Mouse (Mus musculus): ENCODE data around the gene Lyzl4. TPM values are rescaled to one million over a fixed set of nuclear protein-coding genes. Genes with fewer than 3 reads are reported as not detected.

Lyzl4 gene
- not detected in 2 replicates for polyA plus RNA-seq (2014; fragmentation: Nextera tagmentation; extraction: Ambion mirVana)

- peak within 1 kb of the TSS; percentile 2; the same call in 1 of the 2 replicates for H3K9ac ChIP-seq (ENCODE audit: low read depth, low read length)
- peaks cover 15% of the 10 kb centered on the region for H3K4me1 ChIP-seq (ENCODE audit: control insufficient read depth, insufficient read depth, low read length)
- no peak within 1 kb of the TSS for H3K27ac ChIP-seq (ENCODE audit: low read depth, low read length)
- no peaks in the 10 kb centered on the region for H3K9me3 ChIP-seq (replicated peaks; ENCODE audit: control insufficient read depth, low read length)
- no peaks in the 10 kb centered on the region for H3K36me3 ChIP-seq (ENCODE audit: control insufficient read depth, insufficient read depth, low read length)
- H3K4me3 ChIP-seq (ENCODE audit: low read depth, low read length), result peak within 1 kb of the TSS; percentile 38
- H3K4me2 ChIP-seq, result peak within 1 kb of the TSS; percentile 63
- H3K27me3 ChIP-seq (ENCODE audit: control insufficient read depth, insufficient read depth, low read length), result peaks cover 61% of the 10 kb centered on the region
- 0% methylated on average over 26 of the region's 26 CpGs for WGBS (ENCODE audit: insufficient replicate concordance)
- ATAC-seq (replicated peaks; ENCODE audit: insufficient number of reproducible peaks, low FRiP score, low TSS enrichment), result peak; percentile 55; the same call in 1 of the 2 replicates
Measured at GRCm38 (mm10) chr9:121642001-121642400, at the start of gene Lyzl4. Gene Lyzl4, minus strand, starts transcription at chr9:121642096.

- WGBS (ENCODE audit: insufficient replicate concordance), result 88% methylated on average over 7 of the region's 7 CpGs
- no peak for ATAC-seq (replicated peaks; ENCODE audit: insufficient number of reproducible peaks, low FRiP score, low TSS enrichment)
- H3K9me3 ChIP-seq (replicated peaks; ENCODE audit: control insufficient read depth, low read length), result no peaks in the 10 kb centered on the region
- H3K4me3 ChIP-seq (ENCODE audit: low read depth, low read length), result no peak overlapping the region
- H3K4me1 ChIP-seq (ENCODE audit: control insufficient read depth, insufficient read depth, low read length), result no peaks in the 10 kb centered on the region
- no peak overlapping the region for H3K4me2 ChIP-seq
- H3K36me3 ChIP-seq (ENCODE audit: control insufficient read depth, insufficient read depth, low read length), result peaks cover 12% of the 10 kb centered on the region
- H3K27ac ChIP-seq (ENCODE audit: low read depth, low read length), result no peak overlapping the region
- H3K9ac ChIP-seq (ENCODE audit: low read depth, low read length), result no peak overlapping the region
- no peaks in the 10 kb centered on the region for H3K27me3 ChIP-seq (ENCODE audit: control insufficient read depth, insufficient read depth, low read length)
Measured at GRCm38 (mm10) chr9:121690734-121691133, 48.8 kb upstream of the Lyzl4 start.

GRCm38 (mm10) chr9:121690200-121690651 lies 48.3 kb upstream of the Lyzl4 start:
- 82% methylated on average over 15 of the region's 15 CpGs for WGBS (ENCODE audit: insufficient replicate concordance)
- Histone ChIP-seq H3K4me1 (ENCODE audit: control insufficient read depth, insufficient read depth, low read length) (no peaks in the 10 kb centered on the region), H3K9ac (ENCODE audit: low read depth, low read length) (no peak overlapping the region), H3K27me3 (ENCODE audit: control insufficient read depth, insufficient read depth, low read length) (no peaks in the 10 kb centered on the region), H3K27ac (ENCODE audit: low read depth, low read length) (no peak overlapping the region), H3K4me3 (ENCODE audit: low read depth, low read length) (no peak overlapping the region), H3K4me2 (no peak overlapping the region), H3K36me3 (ENCODE audit: control insufficient read depth, insufficient read depth, low read length) (peaks cover 12% of the 10 kb centered on the region), H3K9me3 (replicated peaks; ENCODE audit: control insufficient read depth, low read length) (no peaks in the 10 kb centered on the region)
- ATAC-seq (replicated peaks; ENCODE audit: insufficient number of reproducible peaks, low FRiP score, low TSS enrichment), result no peak

GRCm38 (mm10) chr9:121684702-121685101 lies 42.8 kb upstream of the Lyzl4 start:
- 72% methylated on average over 7 of the region's 7 CpGs for WGBS (ENCODE audit: insufficient replicate concordance)
- Histone ChIP-seq H3K27ac (ENCODE audit: low read depth, low read length) (no peak overlapping the region), H3K4me3 (ENCODE audit: low read depth, low read length) (no peak overlapping the region), H3K9ac (ENCODE audit: low read depth, low read length) (no peak overlapping the region), H3K4me2 (no peak overlapping the region), H3K4me1 (ENCODE audit: control insufficient read depth, insufficient read depth, low read length) (no peaks in the 10 kb centered on the region; the same call in 1 of the 2 replicates), H3K36me3 (ENCODE audit: control insufficient read depth, insufficient read depth, low read length) (peaks cover 7% of the 10 kb centered on the region; the same call in 1 of the 2 replicates), H3K9me3 (replicated peaks; ENCODE audit: control insufficient read depth, low read length) (no peaks in the 10 kb centered on the region), H3K27me3 (ENCODE audit: control insufficient read depth, insufficient read depth, low read length) (no peaks in the 10 kb centered on the region)
- ATAC-seq (replicated peaks; ENCODE audit: insufficient number of reproducible peaks, low FRiP score, low TSS enrichment), result no peak

GRCm38 (mm10) chr9:121682037-121682680 lies 40.3 kb upstream of the Lyzl4 start:
- Histone ChIP-seq H3K9ac (ENCODE audit: low read depth, low read length) (no peak overlapping the region), H3K27me3 (ENCODE audit: control insufficient read depth, insufficient read depth, low read length) (0 out of 2 replicates have a peak, but pooled peaks cover 2% of the 10 kb centered on the region), H3K4me2 (no peak overlapping the region), H3K9me3 (replicated peaks; ENCODE audit: control insufficient read depth, low read length) (no peaks in the 10 kb centered on the region), H3K4me1 (ENCODE audit: control insufficient read depth, insufficient read depth, low read length) (no peaks in the 10 kb centered on the region; the same call in 1 of the 2 replicates), H3K27ac (ENCODE audit: low read depth, low read length) (no peak overlapping the region), H3K36me3 (ENCODE audit: control insufficient read depth, insufficient read depth, low read length) (no peaks in the 10 kb centered on the region), H3K4me3 (ENCODE audit: low read depth, low read length) (no peak overlapping the region)
- whole genome bisulfite sequencing (ENCODE audit: insufficient replicate concordance), result 76% methylated on average over 18 of the region's 18 CpGs
- no peak for ATAC-seq (replicated peaks; ENCODE audit: insufficient number of reproducible peaks, low FRiP score, low TSS enrichment)

GRCm38 (mm10) chr9:121681191-121681590 lies 39.3 kb upstream of the Lyzl4 start:
- no peak overlapping the region for H3K4me2 ChIP-seq
- 0 out of 2 replicates have a peak, but pooled peaks cover 2% of the 10 kb centered on the region for H3K27me3 ChIP-seq (ENCODE audit: control insufficient read depth, insufficient read depth, low read length)
- no peak overlapping the region for H3K27ac ChIP-seq (ENCODE audit: low read depth, low read length)
- no peaks in the 10 kb centered on the region for H3K36me3 ChIP-seq (ENCODE audit: control insufficient read depth, insufficient read depth, low read length)
- no peak for ATAC-seq (replicated peaks; ENCODE audit: insufficient number of reproducible peaks, low FRiP score, low TSS enrichment)
- H3K4me3 ChIP-seq (ENCODE audit: low read depth, low read length), result no peak overlapping the region
- WGBS (ENCODE audit: insufficient replicate concordance), result 70% methylated on average over 8 of the region's 8 CpGs
- no peaks in the 10 kb centered on the region; the same call in 1 of the 2 replicates for H3K4me1 ChIP-seq (ENCODE audit: control insufficient read depth, insufficient read depth, low read length)
- no peaks in the 10 kb centered on the region for H3K9me3 ChIP-seq (replicated peaks; ENCODE audit: control insufficient read depth, low read length)
- H3K9ac ChIP-seq (ENCODE audit: low read depth, low read length), result no peak overlapping the region

GRCm38 (mm10) chr9:121679549-121679948 lies 37.7 kb upstream of the Lyzl4 start:
- Histone ChIP-seq H3K27ac (ENCODE audit: low read depth, low read length) (no peak overlapping the region), H3K9me3 (replicated peaks; ENCODE audit: control insufficient read depth, low read length) (no peaks in the 10 kb centered on the region), H3K27me3 (ENCODE audit: control insufficient read depth, insufficient read depth, low read length) (0 out of 2 replicates have a peak, but pooled peaks cover 2% of the 10 kb centered on the region), H3K36me3 (ENCODE audit: control insufficient read depth, insufficient read depth, low read length) (no peaks in the 10 kb centered on the region), H3K4me2 (no peak overlapping the region), H3K9ac (ENCODE audit: low read depth, low read length) (0 out of 2 replicates have a peak overlapping the region, but pooled peaks have one; percentile 16), H3K4me3 (ENCODE audit: low read depth, low read length) (no peak overlapping the region), H3K4me1 (ENCODE audit: control insufficient read depth, insufficient read depth, low read length) (no peaks in the 10 kb centered on the region; the same call in 1 of the 2 replicates)
- WGBS (ENCODE audit: insufficient replicate concordance), result 23% methylated on average over 6 of the region's 6 CpGs
- ATAC-seq (replicated peaks; ENCODE audit: insufficient number of reproducible peaks, low FRiP score, low TSS enrichment), result no peak

GRCm38 (mm10) chr9:121677476-121677875 lies 35.6 kb upstream of the Lyzl4 start:
- no peaks in the 10 kb centered on the region for H3K36me3 ChIP-seq (ENCODE audit: control insufficient read depth, insufficient read depth, low read length)
- no peaks in the 10 kb centered on the region for H3K9me3 ChIP-seq (replicated peaks; ENCODE audit: control insufficient read depth, low read length)
- H3K4me2 ChIP-seq, result no peak overlapping the region
- peaks cover 6% of the 10 kb centered on the region for H3K4me1 ChIP-seq (ENCODE audit: control insufficient read depth, insufficient read depth, low read length)
- H3K4me3 ChIP-seq (ENCODE audit: low read depth, low read length), result no peak overlapping the region
- ATAC-seq (replicated peaks; ENCODE audit: insufficient number of reproducible peaks, low FRiP score, low TSS enrichment), result no peak
- H3K27ac ChIP-seq (ENCODE audit: low read depth, low read length), result no peak overlapping the region
- H3K9ac ChIP-seq (ENCODE audit: low read depth, low read length), result no peak overlapping the region
- 0 out of 2 replicates have a peak, but pooled peaks cover 2% of the 10 kb centered on the region for H3K27me3 ChIP-seq (ENCODE audit: control insufficient read depth, insufficient read depth, low read length)
- WGBS (ENCODE audit: insufficient replicate concordance), result 60% methylated on average over 8 of the region's 8 CpGs

All from heart, embryonic 11.5 days (tissue).